Mouse (Mus musculus) heart, embryonic 10.5 days (tissue): ENCODE data around the gene Shb. TPM values are rescaled to one million over a fixed set of nuclear protein-coding genes. Genes with fewer than 3 reads are reported as not detected.

Experiments used
- DNase-seq: peaks from one replicate; pipeline ENCODE4 v3.0.0-alpha.2; 2017; ENCODE audit warnings: low spot score
- H3K27ac ChIP-seq: fragments of 300-500 bp; sonication (generic); 2 replicates; pipeline ENCODE4 v1.5.1; 2016; ENCODE audit warnings: mild to moderate bottlenecking
- H3K27me3 ChIP-seq: fragments of 300-500 bp; sonication (generic); 2 replicates; pipeline ENCODE4 v1.6.1; 2016; ENCODE audit warnings: mild to moderate bottlenecking; ENCODE audit not compliant: poor library complexity, insufficient read depth, severe bottlenecking
- H3K36me3 ChIP-seq: fragments of 300-500 bp; sonication (generic); 2 replicates; pipeline ENCODE4 v1.6.1; 2016; ENCODE audit warnings: mild to moderate bottlenecking, moderate library complexity
- H3K4me1 ChIP-seq: fragments of 300-500 bp; sonication (generic); 2 replicates; pipeline ENCODE4 v1.6.1; 2016; ENCODE audit warnings: mild to moderate bottlenecking
- H3K4me3 ChIP-seq: fragments of 300-500 bp; sonication (generic); 2 replicates; pipeline ENCODE4 v1.5.1; 2016; ENCODE audit warnings: mild to moderate bottlenecking, moderate library complexity
- H3K9me3 ChIP-seq: fragments of 300-500 bp; sonication (generic); 2 replicates; pipeline ENCODE4 v1.6.1; 2016; ENCODE audit warnings: mild to moderate bottlenecking, moderate library complexity
- WGBS: fragments of 180-500 bp; shearing (Covaris S2); methylation state at CpG from one replicate; pipeline ENCODE4 v1.1.7; 2016; 5-methylcytosine and 5-hydroxymethylcytosine counted together
- polyA plus RNA-seq: library from polyadenylated mRNA; unstranded; fragments of >200 nt; fragmentation: Nextera tagmentation; extraction: Ambion mirVana; gene quantifications from 2 replicates; pipeline ENCODE4 v1.2.1, GENCODE M21; 2016

The Shb gene
- polyA plus RNA-seq, 1 experiment from 2014 or later: 8.2 TPM

- peak overlapping the region; percentile 30 for H3K4me3 ChIP-seq
- H3K36me3 ChIP-seq: 0 out of 2 replicates have a peak, but pooled peaks cover 2% of the 10 kb centered on the region
- peak overlapping the region; percentile 93 for H3K27ac ChIP-seq
- 32% methylated on average over 1 of the region's 1 CpGs for WGBS
- H3K4me1 ChIP-seq: peaks cover 91% of the 10 kb centered on the region
- no peak for DNase-seq
- H3K9me3 ChIP-seq: no peaks in the 10 kb centered on the region
- H3K27me3 ChIP-seq: no peaks in the 10 kb centered on the region
Observed at GRCm38 (mm10) chr4:45507476-45507875, 24.8 kb downstream of the Shb start.

DNA sequence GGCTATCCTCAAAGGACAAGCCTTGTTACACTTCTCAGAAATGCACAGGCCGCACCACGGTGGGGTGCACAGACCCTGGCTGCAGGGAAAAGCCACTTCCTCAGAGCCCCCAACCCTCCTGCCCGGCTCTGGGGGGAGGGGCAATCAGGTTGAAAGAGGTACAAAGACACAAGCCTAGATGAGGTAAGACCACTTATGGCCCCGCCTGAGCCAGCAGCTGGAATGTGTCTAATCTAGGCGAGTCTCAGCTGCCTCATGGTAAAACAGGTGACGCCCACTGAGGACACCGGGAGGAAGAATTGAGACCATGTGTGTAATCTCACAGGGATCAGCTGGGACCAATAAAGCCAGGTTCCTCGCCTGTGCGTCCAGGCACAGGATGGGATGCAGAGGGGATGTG, 25.2 kb downstream of the Shb start:
- DNase-seq: no peak
- 30% methylated on average over 9 of the region's 9 CpGs for WGBS
- Histone ChIP-seq H3K4me1 (peaks cover 93% of the 10 kb centered on the region), H3K36me3 (0 out of 2 replicates have a peak, but pooled peaks cover 2% of the 10 kb centered on the region), H3K4me3 (peak overlapping the region; percentile 30), H3K9me3 (no peaks in the 10 kb centered on the region), H3K27me3 (no peaks in the 10 kb centered on the region), H3K27ac (peak overlapping the region; percentile 93)

DNA sequence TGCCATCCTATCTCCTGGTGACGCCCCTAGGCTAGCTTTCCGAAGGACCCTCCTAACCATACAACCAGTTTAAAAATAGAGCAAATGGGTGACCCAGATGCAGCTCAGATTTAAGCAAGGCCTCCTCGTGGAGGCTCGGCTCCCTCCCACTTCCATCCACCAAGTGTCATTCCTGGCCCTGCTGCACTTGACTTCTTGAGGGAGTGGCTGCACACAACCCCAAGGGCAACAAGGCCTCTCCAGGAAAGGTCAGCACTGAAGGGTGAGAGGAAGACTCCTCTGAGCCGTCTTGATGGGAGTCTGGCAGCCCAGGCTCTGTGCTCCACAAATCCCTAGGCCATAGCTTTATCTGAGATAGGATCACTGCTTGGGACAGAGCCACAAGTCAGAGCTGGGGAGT, 25.7 kb downstream of the Shb start:
- Histone ChIP-seq H3K4me1 (peaks cover 95% of the 10 kb centered on the region), H3K9me3 (no peaks in the 10 kb centered on the region), H3K4me3 (peak overlapping the region; percentile 30), H3K27ac (peak overlapping the region; percentile 93), H3K36me3 (0 out of 2 replicates have a peak, but pooled peaks cover 2% of the 10 kb centered on the region), H3K27me3 (no peaks in the 10 kb centered on the region)
- DNase-seq: no peak
- 21% methylated on average over 5 of the region's 5 CpGs for WGBS

DNA sequence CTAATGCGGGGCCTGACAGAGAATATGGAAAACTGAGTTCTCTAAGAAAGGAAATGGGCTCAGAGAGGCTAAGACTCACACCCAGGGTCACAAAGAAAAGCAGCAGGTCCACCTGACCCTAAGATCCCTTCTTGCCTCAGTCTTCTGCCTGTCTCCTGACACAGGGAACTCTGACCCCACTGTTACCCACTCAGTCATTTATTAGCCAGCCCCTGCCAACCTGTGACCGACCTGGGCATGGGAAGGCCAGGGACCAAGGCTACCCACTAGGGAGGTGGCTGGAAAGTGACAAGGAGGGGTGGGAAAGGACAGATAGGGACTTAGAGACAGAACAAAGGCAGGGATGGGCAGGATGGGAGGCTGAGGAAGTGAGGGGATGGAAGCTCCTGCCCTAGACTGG, 26.6 kb downstream of the Shb start:
- Histone ChIP-seq H3K27me3 (no peaks in the 10 kb centered on the region), H3K36me3 (0 out of 2 replicates have a peak, but pooled peaks cover 2% of the 10 kb centered on the region), H3K27ac (peak overlapping the region; percentile 93), H3K9me3 (no peaks in the 10 kb centered on the region), H3K4me3 (peak overlapping the region; percentile 30), H3K4me1 (peaks cover 96% of the 10 kb centered on the region)
- 71% methylated on average over 2 of the region's 2 CpGs for WGBS
- DNase-seq: no peak

- 86% methylated on average over 6 of the region's 6 CpGs for WGBS
- Histone ChIP-seq H3K4me3 (no peak overlapping the region), H3K27ac (peak overlapping the region; percentile 93), H3K9me3 (no peaks in the 10 kb centered on the region), H3K4me1 (peaks cover 98% of the 10 kb centered on the region), H3K36me3 (0 out of 2 replicates have a peak, but pooled peaks cover 2% of the 10 kb centered on the region), H3K27me3 (no peaks in the 10 kb centered on the region)
- no peak for DNase-seq
Observed at GRCm38 (mm10) chr4:45505191-45505590, 27.1 kb downstream of the Shb start.

DNA sequence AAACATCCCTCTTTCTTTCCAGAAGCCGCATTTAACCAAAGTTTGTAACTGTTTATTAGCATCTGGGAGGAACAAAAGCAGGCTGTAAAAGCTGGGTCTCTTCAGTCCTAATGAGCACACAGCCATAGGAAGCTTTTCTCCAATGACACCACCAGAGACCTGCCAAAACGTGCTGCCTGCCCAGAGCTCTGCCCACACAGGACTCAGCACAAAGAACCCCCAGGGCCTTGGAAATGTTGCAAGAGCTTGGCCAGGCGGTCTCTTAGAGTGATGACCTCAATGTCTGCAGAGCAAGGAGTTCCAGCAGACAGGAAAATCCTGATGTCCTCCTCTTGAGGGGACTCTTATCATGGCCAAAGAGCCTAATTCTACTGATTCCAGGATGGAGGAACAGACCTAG, 28.5 kb downstream of the Shb start:
- Histone ChIP-seq H3K36me3 (0 out of 2 replicates have a peak, but pooled peaks cover 2% of the 10 kb centered on the region), H3K27ac (peak overlapping the region; percentile 2; the same call in 1 of the 2 replicates), H3K9me3 (no peaks in the 10 kb centered on the region), H3K4me1 (peaks cover 98% of the 10 kb centered on the region), H3K4me3 (no peak overlapping the region), H3K27me3 (no peaks in the 10 kb centered on the region)
- no peak for DNase-seq
- WGBS: 73% methylated on average over 3 of the region's 3 CpGs

- H3K27ac ChIP-seq: peak overlapping the region; percentile 59; the same call in 1 of the 2 replicates
- 0 out of 2 replicates have a peak, but pooled peaks cover 2% of the 10 kb centered on the region for H3K36me3 ChIP-seq
- no peaks in the 10 kb centered on the region for H3K27me3 ChIP-seq
- DNase-seq: no peak
- H3K4me1 ChIP-seq: peaks cover 98% of the 10 kb centered on the region
- no peaks in the 10 kb centered on the region for H3K9me3 ChIP-seq
- no peak overlapping the region for H3K4me3 ChIP-seq
- WGBS: 87% methylated on average over 6 of the region's 6 CpGs
Observed at GRCm38 (mm10) chr4:45503380-45503779, 28.9 kb downstream of the Shb start.

- Histone ChIP-seq H3K9me3 (no peaks in the 10 kb centered on the region), H3K27me3 (no peaks in the 10 kb centered on the region), H3K27ac (no peak overlapping the region; the same call in 1 of the 2 replicates), H3K36me3 (0 out of 2 replicates have a peak, but pooled peaks cover 2% of the 10 kb centered on the region), H3K4me1 (peaks cover 98% of the 10 kb centered on the region), H3K4me3 (no peak overlapping the region; the same call in 1 of the 2 replicates)
- 85% methylated on average over 9 of the region's 9 CpGs for WGBS
- DNase-seq: no peak
Observed at GRCm38 (mm10) chr4:45502002-45502401, 30.3 kb downstream of the Shb start.

DNA sequence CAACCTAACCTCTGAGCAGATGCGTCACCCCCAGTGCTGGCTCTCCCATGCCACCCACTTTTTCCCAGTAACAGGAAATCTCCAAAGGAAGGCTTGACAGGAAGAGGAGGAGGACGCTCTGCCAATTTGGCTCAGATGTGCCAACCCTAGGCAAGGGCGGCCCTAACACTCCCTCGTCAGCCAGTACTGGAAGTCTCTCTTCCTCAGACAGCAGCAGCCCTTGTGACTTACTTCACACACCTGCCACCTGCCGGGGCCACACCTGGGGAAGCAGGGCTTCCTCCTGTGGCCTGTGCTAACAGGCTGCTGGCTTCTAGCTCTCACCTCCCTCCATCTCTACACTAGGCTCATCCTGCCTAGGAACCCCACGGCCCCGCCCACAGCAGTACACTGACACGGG, 31.9 kb downstream of the Shb start:
- Histone ChIP-seq H3K9me3 (no peaks in the 10 kb centered on the region), H3K36me3 (0 out of 2 replicates have a peak, but pooled peaks cover 2% of the 10 kb centered on the region), H3K27me3 (no peaks in the 10 kb centered on the region), H3K27ac (peak overlapping the region; percentile 37), H3K4me3 (no peak overlapping the region), H3K4me1 (peaks cover 98% of the 10 kb centered on the region)
- 62% methylated on average over 8 of the region's 8 CpGs for WGBS
- no peak for DNase-seq

DNA sequence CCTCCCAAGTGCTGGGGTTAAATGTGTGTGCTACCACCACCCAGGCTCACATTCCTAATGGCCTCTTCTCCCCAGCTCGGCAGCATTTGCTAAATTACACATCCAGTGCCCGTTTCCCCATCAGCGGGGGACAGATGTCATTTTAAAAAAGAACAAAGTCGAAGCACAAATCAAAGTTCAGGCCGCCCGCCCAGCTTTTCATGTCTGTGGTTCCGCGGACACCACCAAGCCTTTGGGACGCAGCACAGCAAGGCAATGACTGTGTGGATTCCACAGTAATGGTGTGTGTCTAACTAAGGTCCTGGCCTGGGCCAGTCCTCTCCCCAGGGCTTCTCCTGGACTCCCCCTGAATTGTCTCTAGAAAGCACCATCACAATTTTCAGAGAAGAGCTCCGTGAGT, 32.7 kb downstream of the Shb start:
- no peak overlapping the region for H3K4me3 ChIP-seq
- H3K9me3 ChIP-seq: no peaks in the 10 kb centered on the region
- H3K27me3 ChIP-seq: no peaks in the 10 kb centered on the region
- 52% methylated on average over 10 of the region's 10 CpGs for WGBS
- peaks cover 100% of the 10 kb centered on the region for H3K4me1 ChIP-seq
- no peak for DNase-seq
- H3K27ac ChIP-seq: peak overlapping the region; percentile 30; the same call in 1 of the 2 replicates
- H3K36me3 ChIP-seq: 0 out of 2 replicates have a peak, but pooled peaks cover 2% of the 10 kb centered on the region

DNA sequence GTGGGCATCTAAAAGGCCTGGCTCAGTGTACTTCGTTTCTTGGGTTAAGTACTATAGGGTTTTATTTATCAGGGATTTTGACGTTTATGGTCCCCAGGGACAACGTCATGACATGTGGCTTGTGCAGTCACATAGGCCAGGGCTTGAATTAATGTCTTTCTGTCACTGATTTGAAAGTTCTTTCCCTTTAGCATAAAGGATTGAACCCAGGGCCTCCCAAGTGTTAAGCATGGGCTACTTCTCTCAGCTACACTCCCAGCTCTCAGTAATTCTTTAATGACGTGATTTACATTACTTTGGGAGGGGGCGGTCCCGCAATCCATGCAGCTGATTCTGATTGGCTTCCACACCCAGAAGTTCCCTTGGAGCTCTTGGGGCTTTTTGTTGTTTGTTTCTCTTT, 33.2 kb downstream of the Shb start:
- Histone ChIP-seq H3K4me3 (no peak overlapping the region), H3K27me3 (no peaks in the 10 kb centered on the region), H3K27ac (peak overlapping the region; percentile 64; the same call in 1 of the 2 replicates), H3K4me1 (peaks cover 100% of the 10 kb centered on the region), H3K36me3 (0 out of 2 replicates have a peak, but pooled peaks cover 2% of the 10 kb centered on the region), H3K9me3 (no peaks in the 10 kb centered on the region)
- no peak for DNase-seq
- WGBS: 43% methylated on average over 6 of the region's 6 CpGs

DNA sequence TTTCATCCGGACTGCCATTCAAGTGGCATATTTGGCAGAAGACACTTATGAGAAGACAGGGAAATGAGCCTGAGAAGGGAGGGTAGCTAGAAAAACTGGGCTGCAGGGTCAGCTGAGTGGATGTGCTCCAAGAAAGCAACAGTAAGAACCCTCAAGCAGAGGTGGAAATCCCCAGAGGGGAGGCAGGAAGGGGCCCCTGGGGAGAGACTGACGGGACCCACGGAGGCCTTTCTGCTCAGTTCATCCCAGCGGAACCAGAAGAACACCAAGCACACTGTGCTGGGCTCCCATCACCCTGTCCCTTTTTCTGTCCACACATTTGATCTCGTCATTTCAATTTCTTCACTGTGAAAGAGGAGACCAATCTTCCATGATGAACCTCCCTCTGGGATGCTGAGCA, 33.9 kb downstream of the Shb start:
- Histone ChIP-seq H3K27ac (peak overlapping the region; percentile 64), H3K4me1 (peaks cover 100% of the 10 kb centered on the region), H3K36me3 (0 out of 2 replicates have a peak, but pooled peaks cover 2% of the 10 kb centered on the region), H3K9me3 (no peaks in the 10 kb centered on the region), H3K4me3 (no peak overlapping the region), H3K27me3 (no peaks in the 10 kb centered on the region)
- DNase-seq: no peak
- WGBS: 56% methylated on average over 5 of the region's 5 CpGs

DNA sequence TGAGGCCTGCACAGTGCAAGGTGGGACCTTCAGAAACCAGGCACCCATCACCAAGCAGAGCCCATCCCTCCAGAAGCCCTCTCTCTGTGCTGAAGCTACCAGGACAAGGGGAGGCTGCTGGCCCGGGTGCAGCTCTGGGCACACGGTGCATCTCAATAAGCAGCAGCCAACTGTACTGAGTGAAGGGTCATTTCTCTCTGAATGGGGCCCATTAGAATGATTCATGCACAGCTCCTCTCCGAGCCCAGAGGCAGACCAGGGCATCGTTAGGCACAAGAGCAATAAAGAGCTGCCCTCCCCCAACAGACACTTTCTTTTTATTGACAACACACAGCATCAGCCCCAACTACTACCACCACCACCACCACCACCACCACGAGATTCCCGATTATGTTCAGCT, 35.0 kb downstream of the Shb start:
- H3K4me1 ChIP-seq: peaks cover 100% of the 10 kb centered on the region
- 86% methylated on average over 6 of the region's 6 CpGs for WGBS
- H3K4me3 ChIP-seq: no peak overlapping the region
- H3K27me3 ChIP-seq: no peaks in the 10 kb centered on the region
- peak overlapping the region; percentile 60; the same call in 1 of the 2 replicates for H3K27ac ChIP-seq
- no peaks in the 10 kb centered on the region for H3K36me3 ChIP-seq
- no peaks in the 10 kb centered on the region for H3K9me3 ChIP-seq
- DNase-seq: no peak
